Mouse (Mus musculus) liver, embryonic 12.5 days (tissue): ENCODE data around the gene Dnajb11. TPM values are rescaled to one million over a fixed set of nuclear protein-coding genes. Genes with fewer than 3 reads are reported as not detected.

Experiments
- ATAC-seq: fragments of 200-750 bp; cut with Nextera tagmentation; 2 replicates; pipeline ENCODE4 v1.8.0; 2017; ENCODE audit warnings: moderate number of reproducible peaks, mild to moderate bottlenecking, moderate library complexity
- H3K27ac ChIP-seq: fragments of 300-500 bp; sonication (generic); 2 replicates; pipeline ENCODE4 v1.5.1; 2016; ENCODE audit warnings: mild to moderate bottlenecking
- H3K27me3 ChIP-seq: fragments of 300-500 bp; sonication (generic); replicated peaks from 2 replicates; pipeline ENCODE4 v1.6.1; 2016; ENCODE audit warnings: mild to moderate bottlenecking, moderate library complexity
- H3K36me3 ChIP-seq: fragments of 300-500 bp; sonication (generic); 2 replicates; pipeline ENCODE4 v1.6.1; 2016; ENCODE audit warnings: mild to moderate bottlenecking, moderate library complexity
- H3K4me1 ChIP-seq: fragments of 300-500 bp; sonication (generic); 2 replicates; pipeline ENCODE4 v1.6.1; 2016
- H3K4me2 ChIP-seq: fragments of 300-500 bp; sonication (generic); 2 replicates; pipeline ENCODE4 v1.6.1; 2016; ENCODE audit warnings: mild to moderate bottlenecking, moderate library complexity
- H3K4me3 ChIP-seq: fragments of 300-500 bp; sonication (generic); 2 replicates; pipeline ENCODE4 v1.5.1; 2016; ENCODE audit warnings: mild to moderate bottlenecking, moderate library complexity
- H3K9ac ChIP-seq: fragments of 300-500 bp; sonication (generic); 2 replicates; pipeline ENCODE4 v1.6.1; 2016; ENCODE audit warnings: mild to moderate bottlenecking, moderate library complexity
- H3K9me3 ChIP-seq: fragments of 300-500 bp; sonication (generic); replicated peaks from 2 replicates; pipeline ENCODE4 v1.6.1; 2016; ENCODE audit warnings: mild to moderate bottlenecking, moderate library complexity
- WGBS: fragments of 180-500 bp; shearing (Covaris S2); methylation state at CpG from one replicate; pipeline ENCODE4 v1.1.7; 2016; ENCODE audit not compliant: insufficient replicate concordance; 5-methylcytosine and 5-hydroxymethylcytosine counted together
- polyA plus RNA-seq: library from polyadenylated mRNA; unstranded; fragments of >200 nt; fragmentation: Nextera tagmentation; extraction: Ambion mirVana; gene quantifications from 2 replicates; pipeline ENCODE4 v1.2.1, GENCODE M21; 2016

The Dnajb11 gene
- polyA plus RNA-seq, result 95.2 and 97.9 TPM in 2 replicates

GRCm38 (mm10) chr16:22857431-22858113 lies at the start of gene Dnajb11, which contains the start of gene Tbccd1:
Gene Dnajb11 (plus strand): TSS chr16:22857845.
Gene Tbccd1 (minus strand): TSS chr16:22857669.
- Histone ChIP-seq H3K27ac (peak within 1 kb of the TSS; percentile 96), H3K4me2 (peak within 1 kb of the TSS; percentile 87), H3K4me3 (peak within 1 kb of the TSS; percentile 93), H3K9ac (peak within 1 kb of the TSS; percentile 92), H3K27me3 (no peaks in the 10 kb centered on the region), H3K9me3 (no peaks in the 10 kb centered on the region), H3K4me1 (peaks cover 45% of the 10 kb centered on the region), H3K36me3 (peaks cover 48% of the 10 kb centered on the region)
- peak; percentile 96 for ATAC-seq
- WGBS, result under 1% methylated on average over 62 of the region's 62 CpGs

- Histone ChIP-seq H3K4me2 (no peak within 1 kb of the TSS), H3K36me3 (peaks cover 30% of the 10 kb centered on the region), H3K27me3 (peaks cover 12% of the 10 kb centered on the region), H3K9me3 (no peaks in the 10 kb centered on the region), H3K9ac (no peak within 1 kb of the TSS), H3K4me1 (no peaks in the 10 kb centered on the region), H3K27ac (no peak within 1 kb of the TSS), H3K4me3 (no peak within 1 kb of the TSS)
- ATAC-seq, result no peak
- WGBS, result 62% methylated on average over 2 of the region's 2 CpGs
Observed at GRCm38 (mm10) chr16:22811477-22811876, 46.2 kb upstream of the Dnajb11 start, which contains the start of gene Crygs. Gene Crygs (minus strand): TSS chr16:22811577.

GRCm38 (mm10) chr16:22820731-22821130 lies 36.9 kb upstream of the Dnajb11 start:
- no peak overlapping the region for H3K27ac ChIP-seq
- no peak overlapping the region for H3K9ac ChIP-seq
- no peak for ATAC-seq
- H3K27me3 ChIP-seq, result no peaks in the 10 kb centered on the region
- peaks cover 88% of the 10 kb centered on the region for H3K36me3 ChIP-seq
- H3K4me1 ChIP-seq, result no peaks in the 10 kb centered on the region
- WGBS, result 75% methylated on average over 8 of the region's 8 CpGs
- no peak overlapping the region for H3K4me3 ChIP-seq
- no peak overlapping the region for H3K4me2 ChIP-seq
- H3K9me3 ChIP-seq, result no peaks in the 10 kb centered on the region

GRCm38 (mm10) chr16:22832932-22833525 lies 24.6 kb upstream of the Dnajb11 start:
- Histone ChIP-seq H3K4me1 (no peaks in the 10 kb centered on the region), H3K27ac (no peak overlapping the region), H3K4me3 (no peak overlapping the region), H3K27me3 (no peaks in the 10 kb centered on the region), H3K9ac (no peak overlapping the region), H3K4me2 (no peak overlapping the region), H3K9me3 (0 out of 2 replicates have a peak, but pooled peaks cover 3% of the 10 kb centered on the region), H3K36me3 (peaks cover 79% of the 10 kb centered on the region)
- 86% methylated on average over 3 of the region's 3 CpGs for WGBS
- ATAC-seq, result no peak

- Histone ChIP-seq H3K9me3 (no peaks in the 10 kb centered on the region), H3K27ac (no peak overlapping the region), H3K36me3 (peaks cover 82% of the 10 kb centered on the region), H3K9ac (no peak overlapping the region), H3K4me3 (no peak overlapping the region), H3K27me3 (no peaks in the 10 kb centered on the region), H3K4me2 (no peak overlapping the region), H3K4me1 (peaks cover 11% of the 10 kb centered on the region)
- ATAC-seq, result no peak
- WGBS, result 89% methylated on average over 3 of the region's 3 CpGs
Observed at GRCm38 (mm10) chr16:22839146-22839857, 18.3 kb upstream of the Dnajb11 start.

- H3K27me3 ChIP-seq, result no peaks in the 10 kb centered on the region
- H3K9me3 ChIP-seq, result no peaks in the 10 kb centered on the region
- H3K4me2 ChIP-seq, result no peak overlapping the region
- no peak overlapping the region for H3K9ac ChIP-seq
- H3K4me1 ChIP-seq, result peaks cover 30% of the 10 kb centered on the region
- no peak overlapping the region for H3K4me3 ChIP-seq
- no peak overlapping the region for H3K27ac ChIP-seq
- no peak for ATAC-seq
- H3K36me3 ChIP-seq, result peaks cover 63% of the 10 kb centered on the region
- WGBS, result 84% methylated on average over 5 of the region's 5 CpGs
Observed at GRCm38 (mm10) chr16:22842871-22843270, 14.8 kb upstream of the Dnajb11 start.

GRCm38 (mm10) chr16:22844061-22844801 lies 13.4 kb upstream of the Dnajb11 start:
- peak overlapping the region; percentile 52 for H3K4me3 ChIP-seq
- H3K27ac ChIP-seq, result peak overlapping the region; percentile 30; the same call in 1 of the 2 replicates
- H3K9ac ChIP-seq, result peak overlapping the region; percentile 64
- no peaks in the 10 kb centered on the region for H3K9me3 ChIP-seq
- H3K4me2 ChIP-seq, result peak overlapping the region; percentile 73
- WGBS, result 11% methylated on average over 26 of the region's 26 CpGs
- peaks cover 63% of the 10 kb centered on the region for H3K36me3 ChIP-seq
- no peaks in the 10 kb centered on the region for H3K27me3 ChIP-seq
- H3K4me1 ChIP-seq, result peaks cover 36% of the 10 kb centered on the region
- ATAC-seq, result peak; percentile 91

- H3K4me3 ChIP-seq, result peak overlapping the region; percentile 52
- ATAC-seq, result no peak
- no peaks in the 10 kb centered on the region for H3K27me3 ChIP-seq
- H3K4me1 ChIP-seq, result peaks cover 36% of the 10 kb centered on the region
- peak overlapping the region; percentile 64 for H3K9ac ChIP-seq
- 60% methylated on average over 5 of the region's 5 CpGs for WGBS
- 0 out of 2 replicates have a peak overlapping the region, but pooled peaks have one; percentile 30 for H3K27ac ChIP-seq
- H3K9me3 ChIP-seq, result no peaks in the 10 kb centered on the region
- peaks cover 63% of the 10 kb centered on the region for H3K36me3 ChIP-seq
- H3K4me2 ChIP-seq, result peak overlapping the region; percentile 73
Observed at GRCm38 (mm10) chr16:22844834-22845233, 12.8 kb upstream of the Dnajb11 start.

- WGBS, result 82% methylated on average over 4 of the region's 4 CpGs
- Histone ChIP-seq H3K4me1 (peaks cover 36% of the 10 kb centered on the region), H3K9me3 (no peaks in the 10 kb centered on the region), H3K9ac (no peak overlapping the region), H3K27ac (no peak overlapping the region), H3K4me3 (no peak overlapping the region), H3K27me3 (no peaks in the 10 kb centered on the region), H3K4me2 (no peak overlapping the region), H3K36me3 (peaks cover 63% of the 10 kb centered on the region)
- no peak for ATAC-seq
Observed at GRCm38 (mm10) chr16:22845481-22845880, 12.2 kb upstream of the Dnajb11 start.

- no peak for ATAC-seq
- Histone ChIP-seq H3K9ac (no peak overlapping the region), H3K4me2 (no peak overlapping the region), H3K9me3 (no peaks in the 10 kb centered on the region), H3K27ac (no peak overlapping the region), H3K4me3 (no peak overlapping the region), H3K36me3 (peaks cover 59% of the 10 kb centered on the region), H3K27me3 (no peaks in the 10 kb centered on the region), H3K4me1 (peaks cover 54% of the 10 kb centered on the region)
- 78% methylated on average over 1 of the region's 1 CpGs for WGBS
Observed at GRCm38 (mm10) chr16:22847686-22848085, 10.0 kb upstream of the Dnajb11 start.

GRCm38 (mm10) chr16:22848331-22848730 lies 9.3 kb upstream of the Dnajb11 start:
- H3K9me3 ChIP-seq, result no peaks in the 10 kb centered on the region
- H3K36me3 ChIP-seq, result peaks cover 65% of the 10 kb centered on the region
- H3K27me3 ChIP-seq, result no peaks in the 10 kb centered on the region
- H3K4me1 ChIP-seq, result peaks cover 60% of the 10 kb centered on the region
- H3K27ac ChIP-seq, result no peak overlapping the region
- ATAC-seq, result no peak
- H3K4me2 ChIP-seq, result no peak overlapping the region
- H3K4me3 ChIP-seq, result no peak overlapping the region
- 83% methylated on average over 1 of the region's 1 CpGs for WGBS
- H3K9ac ChIP-seq, result no peak overlapping the region
